Mouse (Mus musculus) liver, postnatal 0 days (tissue): Measurements from ENCODE around the gene Col7a1.

Source experiments
- CTCF ChIP-seq: sonication (generic); IDR thresholded peaks from 2 replicates; pipeline ENCODE4 v1.5.1; 2016; ENCODE audit warnings: antibody characterized with exemption, low read depth
- EP300 ChIP-seq: IDR thresholded peaks from 2 replicates; pipeline ENCODE4 v1.6.1; 2016; ENCODE audit warnings: antibody characterized with exemption, low read depth, mild to moderate bottlenecking

DNA sequence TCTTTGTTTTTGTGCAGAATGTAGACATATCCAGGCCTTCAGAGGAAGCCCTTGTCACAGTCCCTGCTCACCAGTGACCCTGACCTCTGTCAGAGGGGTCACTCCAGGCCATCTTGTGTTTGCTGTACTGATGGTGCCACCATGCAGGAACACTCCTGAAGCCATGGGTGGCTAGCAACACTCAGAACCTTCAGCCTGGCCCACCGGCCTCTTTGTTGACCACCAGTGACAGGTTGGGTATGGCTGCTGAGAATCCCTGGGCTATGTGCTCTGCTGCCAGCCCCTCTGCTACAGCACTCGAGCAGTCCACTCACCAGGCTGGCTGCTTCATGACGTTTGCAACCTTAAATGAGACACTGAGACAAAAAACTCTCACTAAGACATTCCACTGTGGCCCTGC lies 76.9 kb downstream of the Col7a1 start:
- TF ChIP-seq CTCF (no peak), EP300 (no peak)
